Mouse (Mus musculus) skeletal muscle tissue, adult 2 months (tissue): Measurements from ENCODE around the gene Mapk7.

ENCODE experiments used
- DNase-seq: peaks from one replicate; pipeline ENCODE4 v3.0.0-alpha.2; 2012; ENCODE audit warnings: low read depth, low spot score

Mapk7 gene

GRCm38 (mm10) chr11:61490944-61491520 lies 3.2 kb downstream of the Mapk7 start:
- DNase-seq = no peak

DNA sequence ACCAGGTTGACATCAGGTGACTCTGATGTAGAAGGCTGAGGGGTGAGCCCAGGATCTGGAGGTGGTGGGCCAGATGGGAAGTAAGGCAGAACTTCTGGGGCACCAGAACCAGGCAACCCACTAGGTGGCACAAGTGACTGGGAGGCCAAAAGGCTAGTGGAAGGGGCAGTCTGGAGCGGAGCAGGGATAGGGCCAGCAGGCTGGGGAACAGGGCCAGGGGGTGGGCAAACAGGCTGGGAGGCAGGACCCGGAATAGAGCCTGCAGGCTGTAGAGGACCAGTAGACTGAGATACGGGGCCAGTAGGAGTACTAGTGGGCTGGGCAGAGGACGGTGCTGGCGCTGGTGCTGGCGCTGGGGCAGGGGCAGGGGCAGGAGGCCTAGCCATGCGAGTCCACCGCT lies 4.3 kb downstream of the Mapk7 start:
- DNase-seq = no peak

GRCm38 (mm10) chr11:61489085-61489484 lies 5.1 kb downstream of the Mapk7 start:
- DNase-seq = no peak

DNA sequence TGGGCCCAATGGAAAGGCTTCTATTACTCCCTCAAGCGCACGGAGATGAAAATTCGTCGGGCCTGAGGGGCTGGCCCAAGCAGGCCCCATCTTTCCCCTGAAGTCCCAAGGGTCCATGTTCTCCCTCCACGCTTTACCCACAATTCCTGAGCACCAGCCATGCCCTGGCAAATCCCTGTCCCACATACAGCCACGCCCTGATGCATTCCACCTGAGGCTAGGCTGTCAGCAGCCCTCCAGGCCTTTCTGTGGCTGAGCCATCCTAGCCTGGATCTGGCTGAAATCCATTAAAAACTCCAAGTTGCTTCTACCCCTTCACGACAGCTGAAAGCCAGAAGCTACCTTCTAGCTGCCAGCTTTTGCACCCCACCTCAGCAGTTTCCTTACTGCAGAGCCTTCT lies 6.3 kb downstream of the Mapk7 start:
- DNase-seq = no peak

GRCm38 (mm10) chr11:61487401-61487800 lies 6.8 kb downstream of the Mapk7 start:
- no peak for DNase-seq

DNA sequence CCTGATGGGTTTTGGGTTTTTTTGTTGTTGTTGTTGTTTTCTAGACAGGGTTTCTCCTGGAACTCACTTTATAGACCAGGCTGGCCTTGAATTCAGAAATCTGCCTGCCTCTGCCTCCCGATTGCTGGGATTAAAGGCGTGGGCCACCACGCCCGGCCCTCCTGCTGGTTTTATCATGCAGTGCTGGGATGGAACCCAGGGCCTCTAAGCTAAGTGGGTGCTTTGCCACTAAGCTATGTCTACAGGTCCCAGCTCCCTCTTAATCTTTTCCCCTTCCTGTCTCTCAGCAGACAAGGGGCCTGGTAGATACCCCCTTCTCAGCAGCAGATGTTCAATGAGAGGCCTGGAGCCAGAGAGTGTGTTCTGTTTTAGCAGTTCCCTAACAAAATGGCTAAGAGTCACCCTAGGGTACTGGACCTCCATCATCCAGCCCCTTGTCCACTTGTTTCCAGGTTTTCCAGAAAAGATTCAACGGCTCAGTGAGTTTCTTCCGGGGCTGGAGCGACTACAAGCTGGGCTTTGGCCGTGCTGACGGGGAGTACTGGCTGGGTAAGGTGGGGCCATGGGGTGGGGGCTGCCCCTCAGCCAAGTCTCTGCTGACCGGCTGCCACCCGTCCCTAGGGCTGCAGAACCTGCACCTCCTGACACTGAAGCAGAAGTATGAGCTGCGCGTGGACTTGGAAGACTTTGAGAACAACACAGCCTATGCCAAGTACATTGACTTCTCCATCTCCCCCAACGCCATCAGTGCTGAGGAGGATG lies 7.6 kb downstream of the Mapk7 start:
- DNase-seq = no peak

DNA sequence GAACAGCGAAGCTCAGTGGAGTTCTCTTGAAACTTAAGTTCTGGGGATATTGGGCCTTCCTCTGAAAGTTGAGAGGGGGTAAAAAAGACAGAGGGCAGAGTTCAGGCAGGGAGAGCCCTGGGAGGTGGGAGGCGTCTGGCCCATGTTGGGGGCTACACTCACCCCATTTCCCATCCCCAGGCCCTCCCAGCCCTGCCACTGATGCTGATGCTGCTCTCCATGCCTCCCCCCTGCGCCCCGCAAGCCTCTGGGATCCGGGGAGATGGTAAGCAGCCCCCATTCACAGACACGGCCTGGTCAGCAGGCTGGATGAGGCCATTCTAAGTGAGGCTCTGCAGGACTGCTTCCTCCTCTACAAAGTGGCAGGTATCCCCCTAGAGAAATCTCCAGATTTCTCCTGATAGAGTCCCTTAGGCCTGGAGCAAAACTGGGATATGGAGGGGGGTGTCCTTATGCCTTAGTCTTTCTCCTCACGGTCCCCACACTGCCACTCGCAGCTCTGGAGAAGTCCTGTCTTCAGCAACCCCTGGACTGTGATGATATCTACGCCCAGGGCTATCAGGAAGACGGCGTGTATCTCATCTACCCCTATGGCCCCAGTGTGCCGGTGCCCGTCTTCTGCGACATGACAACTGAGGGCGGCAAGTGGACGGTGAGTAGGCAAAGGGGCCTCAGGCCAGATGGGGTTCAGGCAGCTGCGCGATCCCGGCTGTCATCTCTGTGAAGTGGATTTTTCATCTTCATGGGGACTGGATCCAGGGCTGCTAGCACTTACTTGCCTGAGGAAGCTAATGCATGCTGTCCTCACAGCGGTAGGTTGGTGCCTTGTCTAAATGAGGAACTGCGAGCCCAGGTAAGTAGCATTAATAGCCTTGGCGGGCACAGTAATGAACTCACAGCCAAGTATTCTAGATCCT lies 8.4 kb downstream of the Mapk7 start:
- no peak for DNase-seq

DNA sequence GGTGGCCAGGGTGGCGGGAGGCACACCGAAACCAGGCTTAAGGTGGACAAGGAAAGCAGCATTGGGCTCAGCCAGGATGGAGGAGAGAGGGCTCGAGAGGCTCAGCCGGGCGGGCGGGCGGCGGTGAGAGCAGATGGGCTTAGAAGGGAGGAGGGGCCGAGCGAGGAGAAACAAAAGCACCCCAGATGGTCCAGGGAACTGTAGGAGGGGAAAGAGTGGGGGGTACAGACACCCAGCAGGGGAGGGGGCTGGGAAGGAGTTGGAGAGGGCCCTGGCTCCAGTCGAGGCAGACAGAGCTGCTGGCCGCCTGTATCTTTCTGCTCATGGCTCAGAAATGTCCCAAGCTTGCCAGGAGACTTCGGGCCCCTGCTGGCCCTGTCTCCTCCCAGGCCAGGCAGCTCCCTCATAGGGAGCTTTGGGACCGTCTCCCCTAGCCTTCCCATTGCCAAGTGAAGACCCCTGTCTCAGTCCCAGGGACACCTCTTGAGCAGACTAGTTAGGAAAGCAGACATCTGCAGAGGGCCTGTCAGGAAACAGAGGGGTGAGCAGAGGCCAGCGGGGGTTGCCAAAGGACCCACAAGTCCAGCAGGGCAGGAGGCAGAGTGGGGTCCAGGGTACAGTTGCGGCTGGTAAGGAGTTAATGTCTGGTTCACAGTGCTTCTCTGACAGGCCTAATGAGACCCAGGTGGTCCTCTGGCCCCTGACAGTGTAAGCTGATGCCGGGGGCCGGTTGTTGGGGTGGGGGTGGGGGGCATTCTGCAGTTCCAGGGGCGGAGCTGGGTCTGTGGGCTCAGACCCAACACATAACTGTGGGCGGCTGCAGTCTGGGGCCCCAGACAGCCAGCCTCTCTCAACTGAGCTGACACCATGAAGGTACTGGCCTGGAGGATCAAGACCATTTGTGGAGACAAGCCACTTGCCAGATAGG lies 9.3 kb downstream of the Mapk7 start, which contains the start of gene Mfap4:
Gene Mfap4, plus strand, starts transcription at position 819 of the 928 bp plus-strand sequence.
- no peak for DNase-seq

GRCm38 (mm10) chr11:61484256-61484612 lies 10.0 kb downstream of the Mapk7 start:
- no peak for DNase-seq

- no peak for DNase-seq
Measured at GRCm38 (mm10) chr11:61483226-61483845, 10.9 kb downstream of the Mapk7 start.

DNA sequence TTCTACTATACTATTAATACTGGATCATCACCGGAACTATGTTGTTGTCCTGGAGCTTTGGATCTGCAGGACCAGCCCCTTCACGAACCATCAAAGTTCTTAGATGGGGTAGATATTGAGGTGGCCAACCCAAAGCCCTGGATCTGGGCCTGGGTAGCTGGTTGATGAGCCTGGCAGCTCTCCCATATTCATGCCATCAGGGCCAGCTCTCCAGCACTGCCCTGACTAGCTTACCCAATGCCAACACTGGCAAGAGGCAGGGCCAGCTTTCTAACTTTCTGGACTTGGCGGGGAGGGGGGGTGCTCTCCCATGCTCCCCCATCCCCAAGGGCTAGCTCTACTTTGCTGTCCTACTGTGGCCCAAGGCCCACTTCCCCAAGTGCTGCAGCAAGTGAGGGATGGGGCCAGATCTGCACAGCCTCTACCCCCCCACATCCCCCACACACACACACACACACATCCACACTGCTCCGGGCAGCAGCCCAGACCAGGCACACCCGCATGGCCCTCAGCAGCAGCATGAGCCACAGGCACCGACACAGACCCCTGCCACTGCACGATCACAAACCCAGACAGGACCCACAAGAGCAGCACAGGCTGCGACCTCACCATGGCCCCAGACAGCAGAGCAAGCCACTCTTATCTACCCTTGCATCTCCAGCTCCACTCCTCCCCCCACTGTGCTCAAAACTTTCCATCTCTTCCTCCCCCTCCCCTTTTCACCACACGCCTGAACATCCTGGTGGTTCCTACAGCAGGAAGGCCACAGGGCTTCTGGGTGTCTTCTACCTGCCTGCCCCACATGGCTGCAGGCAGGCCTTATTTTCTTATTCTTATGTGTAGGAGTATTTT lies 12.7 kb downstream of the Mapk7 start:
- no peak for DNase-seq

- no peak for DNase-seq
Measured at GRCm38 (mm10) chr11:61478788-61479187, 15.4 kb downstream of the Mapk7 start.

DNA sequence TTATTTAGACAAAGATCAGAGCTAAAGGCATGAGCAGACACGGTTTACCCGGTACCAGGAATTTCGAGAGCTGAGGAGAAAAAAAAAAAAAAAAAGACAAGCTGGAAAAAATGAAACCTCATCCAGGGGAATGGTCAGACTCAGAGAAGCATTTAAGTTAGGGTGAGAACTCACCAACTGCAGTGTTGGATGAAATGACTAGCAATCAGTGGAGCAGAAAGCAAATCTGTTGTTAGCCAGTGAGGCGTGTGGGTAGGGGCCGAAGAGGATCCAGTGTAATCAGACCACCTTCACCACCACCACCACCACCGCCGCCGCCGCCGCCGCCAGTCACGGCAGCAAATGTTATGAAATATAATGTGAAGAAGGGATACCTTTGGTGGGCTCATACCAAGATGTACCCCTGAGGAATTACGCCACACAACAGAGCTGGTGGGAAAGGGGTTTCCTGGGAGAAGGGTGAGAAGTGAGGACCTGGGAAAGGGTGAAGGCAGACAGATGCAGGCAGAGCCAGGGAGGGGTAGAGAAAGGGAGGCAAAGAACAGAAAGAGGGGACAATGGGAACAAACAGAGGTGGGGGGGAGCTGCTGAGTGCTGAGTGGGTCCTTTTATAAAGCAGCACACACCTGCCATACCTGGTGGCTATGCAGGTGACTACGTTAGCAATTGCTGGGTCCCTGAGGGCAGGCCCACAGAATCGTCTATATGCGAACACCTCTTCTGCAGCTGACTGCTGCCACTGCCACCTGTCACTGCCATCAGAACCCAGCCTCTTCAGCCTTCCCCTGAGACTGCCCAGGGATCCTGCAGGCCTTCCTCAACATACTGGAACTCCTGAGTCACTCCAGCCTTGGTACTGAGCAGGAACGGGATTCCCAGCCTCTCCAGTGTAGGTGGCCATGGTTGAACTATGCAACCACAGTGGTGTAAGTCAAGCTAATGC lies 16.4 kb downstream of the Mapk7 start:
- no peak for DNase-seq

- no peak for DNase-seq
Measured at GRCm38 (mm10) chr11:61476786-61477382, 17.3 kb downstream of the Mapk7 start.

- DNase-seq = no peak
Measured at GRCm38 (mm10) chr11:61473630-61474029, 20.6 kb downstream of the Mapk7 start.

DNA sequence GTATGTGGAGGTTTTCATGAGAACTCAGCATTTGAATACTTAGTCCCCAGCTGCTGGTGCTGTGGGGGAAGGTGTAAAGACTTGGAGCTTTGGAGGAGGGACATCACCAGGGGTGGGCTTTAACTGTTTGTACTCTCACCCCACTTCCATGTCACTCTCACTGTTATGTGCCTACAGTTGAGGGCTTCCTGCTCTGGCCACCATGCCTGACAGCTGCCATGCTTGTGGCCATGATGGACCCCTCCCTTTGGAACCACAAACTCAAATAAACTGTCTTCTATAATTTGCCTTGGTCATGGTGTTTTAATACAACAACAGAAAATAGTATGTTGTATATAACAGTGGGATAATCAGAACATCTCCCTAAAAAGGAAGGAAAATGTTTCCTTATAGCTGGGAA lies 23.3 kb downstream of the Mapk7 start:
- no peak for DNase-seq

DNA sequence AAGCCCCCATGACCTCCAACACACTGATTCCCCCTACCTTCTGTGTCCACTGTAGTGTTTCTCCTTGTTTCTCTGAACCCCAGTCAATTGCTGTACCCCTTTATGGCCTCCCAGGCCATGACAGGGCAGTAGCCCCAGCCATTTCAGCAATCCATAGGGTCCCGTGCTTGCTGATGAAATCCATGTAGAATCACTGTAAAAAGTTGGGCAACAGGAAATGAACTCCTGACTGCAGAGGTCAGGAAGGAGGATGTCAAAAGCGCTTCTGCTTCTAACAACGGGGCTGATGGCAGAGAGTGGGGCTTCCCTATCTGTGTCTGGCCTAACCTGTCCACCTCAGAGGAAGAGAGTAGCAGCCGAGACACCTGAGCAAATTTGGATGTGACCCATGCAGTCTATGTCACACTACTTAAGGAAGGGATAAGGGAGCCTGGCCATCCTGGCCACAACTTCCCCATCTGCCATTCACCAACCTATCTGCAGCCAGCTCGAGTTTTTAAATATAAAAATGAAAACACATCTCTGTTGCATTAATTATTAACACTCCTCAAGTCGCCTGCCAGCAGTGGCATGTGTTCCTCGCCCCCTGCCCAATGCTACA lies 24.8 kb downstream of the Mapk7 start:
- DNase-seq = no peak

DNA sequence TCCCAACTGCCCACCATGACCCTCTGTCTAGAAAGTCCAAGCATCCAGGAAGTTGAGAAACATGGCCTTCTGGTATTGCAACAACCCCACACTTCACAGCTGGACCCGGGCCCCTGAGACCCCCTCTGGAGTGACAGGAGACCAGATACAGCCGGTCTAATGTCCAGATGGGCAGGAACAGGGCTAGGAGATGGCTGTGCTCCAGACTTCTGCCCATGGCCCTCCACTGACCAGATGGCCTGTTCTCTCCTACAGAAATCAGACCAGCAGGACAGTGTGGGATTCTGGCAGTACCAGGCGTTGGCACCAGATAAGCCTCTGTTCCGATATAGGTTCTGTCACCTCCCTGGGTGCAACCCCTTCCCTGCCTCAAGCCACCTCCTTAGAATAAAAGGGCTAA lies 25.7 kb downstream of the Mapk7 start:
- no peak for DNase-seq
